Mouse (Mus musculus) kidney, postnatal 4 days (tissue): ENCODE measurements at regions not wholly inside any gene's neighbourhood (a gene's known extent, or its start where the extent isn't known, plus 50 kb on each side); places are given as distances from the start of the nearest gene placed in this dataset.

Experiments used
- DNase-seq, 2 experiments: peaks; one replicate each; pipeline ENCODE4 v3.0.0; 2021; ENCODE audit warnings: mixed read lengths in 2 of 2

DNA sequence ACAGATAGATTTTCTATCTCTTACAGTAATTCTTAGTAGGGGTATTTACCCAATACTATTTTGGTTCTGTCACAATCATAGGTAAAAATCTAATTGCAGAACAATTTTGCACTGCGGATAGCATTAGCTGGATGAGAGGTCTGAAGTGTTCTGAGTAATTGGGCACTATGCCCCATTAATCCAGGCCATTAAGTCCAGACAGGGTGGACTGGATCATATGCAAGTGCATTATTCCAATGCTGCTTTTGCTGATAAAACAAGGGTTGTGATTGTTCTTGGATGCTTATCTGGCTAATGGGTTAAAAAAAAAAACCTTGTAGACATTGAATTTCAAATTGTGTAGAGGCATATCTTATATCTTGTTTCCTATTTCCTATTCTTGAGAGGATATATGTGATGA, 1732.6 kb upstream of the Gm6569 start:
- DNase-seq, result no peak

DNA sequence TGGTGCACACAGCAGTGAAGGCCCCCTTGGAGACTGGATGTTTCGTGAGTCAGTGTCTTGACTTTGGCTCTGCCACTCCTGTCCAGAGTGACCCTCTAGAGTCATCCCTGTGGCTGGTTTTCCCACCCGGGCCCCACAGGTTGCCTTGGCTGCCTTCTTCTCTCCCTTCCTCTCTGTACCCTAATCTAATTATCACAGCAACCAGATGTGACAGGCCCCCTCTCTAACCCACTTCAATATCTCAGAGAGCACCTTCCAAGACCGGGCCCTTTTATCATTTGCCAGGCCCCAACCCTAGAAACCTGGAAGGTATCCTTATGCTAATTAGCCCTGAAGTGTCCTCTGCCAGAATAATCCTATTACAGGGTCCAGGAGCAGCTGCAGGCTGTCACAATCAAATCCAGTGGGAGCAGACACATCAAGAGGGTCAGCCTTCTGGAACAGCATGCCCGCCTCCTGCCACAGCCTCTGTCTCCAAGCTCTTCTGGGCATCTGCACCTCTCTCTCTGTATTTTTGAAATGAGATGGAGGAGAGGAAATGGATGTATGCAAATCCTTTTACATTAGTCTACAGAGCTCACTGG, 1728.4 kb upstream of the Gm6569 start:
- DNase-seq, result no peak

DNA sequence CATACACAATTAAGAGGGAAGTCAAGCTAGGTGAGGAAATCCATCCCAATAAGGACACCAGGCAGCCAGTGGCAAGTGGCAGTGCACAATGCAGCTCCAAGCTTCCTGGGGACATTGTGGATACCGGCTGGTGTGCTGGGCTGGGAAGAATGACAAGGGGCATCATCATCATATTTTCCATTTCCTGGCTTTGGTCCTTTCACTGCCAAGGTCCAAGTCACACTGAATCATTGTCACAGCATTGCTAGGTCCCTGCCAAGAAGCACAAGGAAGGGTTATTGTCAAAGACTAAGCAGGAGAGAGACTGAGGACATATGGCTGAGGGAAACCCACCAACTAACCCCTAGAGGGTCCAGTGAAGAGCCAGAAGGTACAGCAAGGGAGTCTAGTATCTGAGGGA, 1723.8 kb upstream of the Gm6569 start:
- DNase-seq, result no peak

DNA sequence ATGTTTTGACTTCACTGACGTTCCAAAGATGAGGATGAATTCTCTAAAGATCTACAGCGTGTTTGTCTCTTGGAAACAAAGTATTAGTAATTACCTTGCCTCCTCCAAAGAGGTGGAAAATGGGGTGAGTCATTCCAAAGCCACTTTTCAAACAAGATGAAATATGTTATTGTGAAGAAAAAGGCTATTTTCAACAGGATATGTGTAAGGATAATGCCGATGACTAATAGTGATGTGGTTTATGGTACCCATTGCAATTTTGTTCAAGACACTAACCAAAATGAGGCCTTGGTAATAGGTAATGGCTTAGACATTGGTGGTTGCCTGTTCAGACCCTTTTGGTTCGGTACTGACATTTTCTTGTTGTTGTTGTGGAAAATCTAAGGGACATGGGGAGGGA, 1717.6 kb upstream of the Gm6569 start:
- no peak for DNase-seq

DNA sequence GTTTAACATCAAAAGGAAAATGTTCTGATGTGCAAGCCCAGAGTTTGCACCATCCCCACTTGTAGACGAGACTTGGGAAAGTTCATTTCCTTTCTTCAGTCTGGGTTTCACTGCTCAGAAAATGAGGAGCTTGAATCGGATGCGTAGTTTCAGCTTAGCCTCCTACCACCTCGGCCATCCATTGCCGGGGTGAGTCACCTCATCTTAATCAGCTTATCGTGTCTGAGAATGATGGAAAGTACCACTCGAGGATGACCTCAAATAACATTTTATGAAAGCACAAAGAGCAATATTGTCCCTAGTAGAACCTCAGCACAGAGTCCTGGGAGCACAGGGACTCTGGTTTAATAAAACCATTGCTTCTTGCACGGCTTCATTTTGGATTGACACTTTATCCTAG, 1700.1 kb upstream of the Gm6569 start:
- no peak for DNase-seq

DNA sequence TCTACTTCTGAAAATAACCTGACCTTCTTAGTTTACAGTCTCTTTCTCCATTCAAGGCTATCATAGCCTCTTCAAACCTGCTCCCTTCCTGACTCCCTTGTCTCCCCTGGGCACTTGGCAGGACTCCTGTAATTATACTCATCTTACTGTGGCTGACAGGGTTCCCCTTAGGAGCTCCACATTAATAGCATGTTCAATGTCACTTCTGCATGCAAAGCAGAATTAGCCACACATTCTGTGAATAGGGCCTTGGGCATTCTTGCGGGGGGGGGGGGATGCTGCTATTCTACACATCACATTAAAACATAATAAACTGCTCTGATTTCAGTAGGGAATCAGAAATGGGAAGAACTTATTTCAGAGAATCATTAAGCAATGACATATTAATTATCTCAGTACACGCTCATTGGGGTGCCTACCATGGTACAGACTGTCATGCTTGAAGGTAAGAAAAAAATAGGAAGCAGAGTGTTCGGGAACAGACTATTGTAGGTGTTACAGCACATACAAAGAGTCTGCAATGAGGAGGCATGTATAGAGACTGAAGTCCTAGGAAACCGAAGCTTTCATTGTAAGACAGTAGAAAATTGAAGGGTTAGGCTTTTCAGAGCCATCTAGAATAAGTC, 1698.3 kb upstream of the Gm6569 start:
- no peak for DNase-seq

DNA sequence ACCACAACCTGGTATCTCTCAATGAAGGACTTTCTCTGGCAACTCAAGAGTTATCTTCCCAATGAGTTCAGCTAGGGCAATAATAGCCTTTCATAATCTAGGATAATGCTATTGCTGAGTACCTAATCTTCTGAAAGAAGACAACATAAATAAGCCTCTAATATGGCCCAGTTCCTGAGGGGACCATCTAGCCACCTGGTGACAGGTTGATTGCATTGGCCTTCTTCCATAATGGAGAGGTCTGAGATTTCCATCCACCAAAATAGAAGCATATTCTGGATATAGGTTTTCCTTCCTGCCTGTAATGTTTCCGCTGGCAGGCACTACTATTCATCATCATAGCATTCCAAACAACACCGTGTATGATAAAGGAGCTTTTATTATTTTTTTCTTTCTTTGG, 1694.2 kb upstream of the Gm6569 start:
- DNase-seq, result no peak

DNA sequence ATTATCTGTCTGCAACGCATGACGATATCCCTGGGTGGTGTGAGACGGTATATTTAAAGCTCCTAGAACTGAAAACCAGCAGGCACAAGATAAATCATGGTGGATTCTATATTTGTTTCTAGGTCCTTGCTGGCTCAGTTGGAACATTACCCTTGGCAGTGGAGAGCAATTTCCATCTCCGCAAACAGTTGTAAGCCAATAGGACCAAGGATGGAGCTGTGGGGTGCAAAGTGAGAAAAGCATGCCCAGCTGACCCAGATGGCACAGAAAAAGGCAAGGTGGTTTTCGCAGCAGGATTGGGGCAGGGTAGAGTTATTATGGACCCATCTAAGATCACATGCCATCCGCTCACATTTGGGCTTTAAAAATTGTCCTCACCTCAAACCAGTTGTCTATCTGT, 1683.8 kb upstream of the Gm6569 start:
- no peak for DNase-seq

DNA sequence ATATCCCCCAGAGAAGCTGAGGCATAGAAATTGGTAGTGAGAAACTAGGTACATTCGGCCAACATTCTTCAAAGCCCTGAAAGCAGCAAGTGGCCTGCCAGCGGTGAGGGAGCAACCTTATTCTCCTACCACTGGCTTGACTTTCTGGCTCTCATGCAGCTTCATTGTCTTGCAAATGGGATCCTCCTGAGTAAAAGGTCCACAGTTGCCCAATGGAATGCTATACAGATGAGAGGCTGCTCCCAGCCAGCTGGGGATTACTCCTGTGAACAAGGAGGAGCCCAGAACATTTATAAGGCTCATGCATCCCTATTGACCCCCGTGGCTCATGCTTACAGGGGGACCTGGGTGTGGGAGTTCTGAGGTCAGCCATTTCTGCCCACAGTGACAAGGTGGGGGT, 1675.9 kb upstream of the Gm6569 start:
- DNase-seq, result no peak

DNA sequence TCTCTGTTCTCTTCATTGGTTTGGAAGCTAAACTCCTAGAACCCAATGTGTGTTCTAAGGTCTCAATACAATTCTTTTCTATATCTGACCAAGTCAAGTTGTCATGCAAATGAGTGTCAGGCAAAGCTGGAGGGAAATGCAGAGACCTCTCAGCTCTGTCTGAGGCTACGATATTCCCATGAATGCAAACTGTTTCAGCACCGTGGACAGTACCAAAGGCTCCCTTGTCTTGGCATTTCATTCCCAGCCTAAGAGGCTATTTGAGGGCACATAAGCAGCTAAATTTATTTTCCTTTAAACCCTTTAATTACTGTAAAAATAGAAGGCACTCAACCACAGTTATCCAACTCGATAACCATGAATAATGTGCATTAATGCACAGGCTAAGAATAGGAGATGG, 1633.5 kb upstream of the Gm6569 start:
- DNase-seq, result peak; percentile 61 to 65

DNA sequence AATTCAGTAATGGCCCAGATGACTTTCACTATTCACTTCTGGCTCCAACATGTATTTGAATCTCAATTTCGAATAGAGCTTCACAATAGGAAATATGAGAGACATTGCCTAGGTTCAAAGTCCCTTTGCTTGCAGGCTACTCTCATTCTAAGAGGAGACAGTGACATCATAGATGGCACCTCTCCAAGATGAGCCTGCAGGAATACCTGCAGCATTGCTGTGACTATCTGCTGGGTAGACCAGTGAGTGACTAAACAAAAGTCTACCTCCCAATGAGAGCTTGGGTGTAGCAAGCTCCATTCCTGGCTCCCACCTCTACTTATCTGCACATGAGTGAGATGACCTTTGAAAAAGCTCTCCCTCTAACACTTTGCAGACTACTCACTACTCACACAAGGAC, 1632.6 kb upstream of the Gm6569 start:
- no peak for DNase-seq

DNA sequence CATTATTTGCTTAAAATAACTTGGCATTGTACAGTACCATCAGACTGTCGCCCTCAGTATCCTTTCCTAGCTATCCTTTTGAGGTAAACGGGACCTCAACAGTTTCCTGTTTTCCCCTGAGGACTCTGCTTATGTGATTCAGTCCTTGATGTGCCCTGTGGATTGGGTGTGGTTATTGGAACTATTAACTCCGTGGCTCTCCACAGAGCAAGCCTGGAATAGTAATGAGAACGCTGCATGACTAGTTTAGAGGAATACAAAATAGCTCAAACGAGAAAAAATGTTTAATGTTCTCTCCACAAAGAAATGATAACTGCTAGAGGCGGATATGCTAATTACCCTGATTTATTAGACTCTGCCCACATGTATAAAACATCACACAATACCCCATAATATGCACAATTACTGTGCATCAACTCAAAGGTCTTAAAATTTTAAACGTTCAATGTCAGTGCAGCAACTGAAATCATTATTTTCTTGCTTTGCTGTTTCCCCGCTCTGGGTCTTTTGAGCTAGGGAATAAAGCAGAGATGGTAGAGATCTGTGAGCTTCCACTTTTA, 1629.0 kb upstream of the Gm6569 start:
- DNase-seq, result no peak

DNA sequence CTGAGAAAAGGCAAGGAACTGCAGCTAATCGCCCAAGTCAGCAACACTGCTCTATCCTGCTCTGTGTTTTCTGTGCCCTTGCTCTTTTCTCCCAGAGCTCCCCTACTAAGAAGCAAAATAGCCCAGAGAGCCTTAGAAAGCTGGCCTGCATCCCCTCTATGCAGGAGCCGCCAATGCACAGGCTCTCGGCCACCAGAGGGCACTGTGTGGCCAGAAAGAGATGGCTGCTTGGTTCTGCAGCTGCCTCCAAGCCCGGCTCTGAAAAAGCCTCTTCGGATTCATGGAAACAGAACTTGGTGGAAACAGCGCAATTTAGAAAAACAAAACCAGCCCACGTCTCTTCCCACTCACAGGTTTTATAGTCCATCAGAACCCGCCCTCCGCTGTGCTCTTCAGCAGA, 1628.4 kb upstream of the Gm6569 start:
- peak; percentile 85 for DNase-seq

DNA sequence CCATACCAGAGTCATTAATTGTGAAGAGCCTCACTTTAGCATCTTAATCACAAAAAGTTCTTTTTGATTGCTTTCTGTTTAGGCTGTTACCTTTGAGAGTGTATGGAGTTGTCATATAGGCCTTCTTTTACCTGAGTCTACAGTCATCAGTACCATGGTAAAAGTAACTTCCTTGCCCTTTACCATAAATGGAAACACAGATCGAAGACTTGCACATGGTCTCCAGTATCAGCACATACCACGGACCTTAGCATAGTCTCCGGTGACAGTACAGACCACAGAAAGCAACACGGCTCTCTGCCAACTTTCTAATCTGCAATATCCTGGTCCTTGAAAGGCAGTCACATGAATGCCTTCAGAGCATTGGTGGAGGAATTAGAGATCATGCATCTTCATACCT, 1626.8 kb upstream of the Gm6569 start:
- DNase-seq, result no peak

DNA sequence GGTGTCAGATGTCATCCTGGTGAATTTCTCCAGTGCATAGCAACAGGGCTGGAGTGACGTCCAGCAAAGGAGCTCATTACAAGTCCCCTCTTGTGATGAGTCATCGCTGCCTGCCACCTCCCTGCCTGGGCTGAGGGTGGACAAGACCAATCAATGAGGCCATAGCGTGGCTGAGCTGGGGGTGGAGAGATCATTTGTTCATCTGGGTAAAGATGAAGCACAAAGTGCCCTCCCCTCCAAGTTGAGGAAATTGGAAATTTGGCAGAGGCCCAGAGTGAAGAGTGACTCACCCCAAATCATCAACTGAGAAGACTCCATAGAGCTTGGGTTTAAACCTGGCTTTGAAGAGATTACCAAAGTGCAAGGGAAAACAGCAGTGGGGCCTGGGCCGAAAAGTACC, 1626.3 kb upstream of the Gm6569 start:
- no peak for DNase-seq

DNA sequence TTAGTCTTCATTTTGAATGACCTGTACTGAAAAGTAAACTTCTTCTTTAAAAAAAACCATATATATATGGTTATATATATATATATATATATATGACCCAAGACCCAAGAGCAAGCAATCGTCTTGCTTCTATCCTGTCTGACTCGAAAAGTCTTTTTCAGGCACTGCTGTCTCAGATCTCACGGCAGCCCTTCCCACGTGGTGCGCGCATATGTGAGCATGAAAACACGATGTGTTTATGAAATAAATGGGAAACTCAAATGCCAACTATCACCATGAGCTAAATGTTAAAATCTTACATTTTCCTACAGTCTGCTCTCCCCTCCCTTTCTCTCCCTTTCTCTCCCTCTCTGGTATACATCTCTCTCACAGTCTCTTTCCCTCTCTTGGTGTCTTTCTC, 1625.4 kb upstream of the Gm6569 start:
- no peak for DNase-seq

DNA sequence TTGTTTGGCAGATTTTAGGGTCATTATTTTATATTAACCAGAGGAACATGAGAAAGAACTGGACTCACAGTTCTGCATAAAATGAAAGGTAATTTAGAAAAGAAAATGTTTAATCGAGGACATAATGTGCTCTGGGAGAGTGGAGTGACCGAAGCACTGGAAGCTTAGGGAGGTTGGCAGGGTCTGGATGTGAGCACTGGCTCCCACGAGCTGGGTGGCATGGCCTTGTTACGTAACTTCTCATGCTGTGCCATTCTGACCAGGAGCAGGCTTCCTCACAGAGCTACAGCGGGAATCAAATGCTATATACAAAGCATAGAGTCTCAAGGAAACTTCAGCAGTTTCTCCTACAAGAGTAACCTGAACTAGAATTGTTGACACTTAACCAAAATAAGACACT, 1616.6 kb upstream of the Gm6569 start:
- DNase-seq, result no peak

DNA sequence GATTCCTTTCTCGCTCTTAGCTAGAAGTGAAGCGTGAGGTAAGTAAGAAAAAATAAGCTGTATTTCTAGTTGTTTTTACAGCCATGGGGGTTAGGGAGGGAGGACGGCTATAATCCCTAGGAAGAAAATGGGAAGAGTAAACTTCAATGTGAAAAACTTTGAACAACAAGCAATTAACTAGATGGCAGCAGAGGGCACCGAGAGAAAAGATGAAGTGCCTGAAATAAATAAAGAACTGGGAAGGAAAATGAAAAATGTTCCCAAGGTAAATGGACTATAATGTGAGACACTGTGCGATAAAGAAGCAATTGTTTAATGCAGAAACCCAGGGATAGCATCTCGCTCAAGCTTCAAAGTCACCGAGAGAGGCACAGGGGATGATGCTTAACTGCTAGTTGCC, 1614.4 kb upstream of the Gm6569 start:
- no peak for DNase-seq

DNA sequence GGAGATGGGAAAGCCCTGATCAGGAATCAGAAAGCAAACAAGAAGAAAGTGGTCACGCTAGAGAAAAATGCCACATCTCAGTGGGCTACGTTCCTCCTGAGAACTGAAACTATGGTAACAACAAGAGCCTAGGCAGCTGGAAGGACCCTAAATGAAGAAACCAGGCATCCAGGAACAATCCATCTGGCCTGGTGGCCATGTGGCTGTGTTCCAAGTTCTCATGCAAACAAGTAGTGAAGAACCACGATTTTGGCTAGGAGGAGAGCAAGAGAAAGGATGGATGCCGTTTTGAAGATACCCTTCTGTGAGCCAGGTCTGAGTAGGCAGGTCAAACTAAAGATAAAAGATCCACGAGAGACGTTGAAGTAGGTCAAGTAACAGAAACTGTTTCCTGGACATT, 1613.6 kb upstream of the Gm6569 start:
- no peak for DNase-seq

DNA sequence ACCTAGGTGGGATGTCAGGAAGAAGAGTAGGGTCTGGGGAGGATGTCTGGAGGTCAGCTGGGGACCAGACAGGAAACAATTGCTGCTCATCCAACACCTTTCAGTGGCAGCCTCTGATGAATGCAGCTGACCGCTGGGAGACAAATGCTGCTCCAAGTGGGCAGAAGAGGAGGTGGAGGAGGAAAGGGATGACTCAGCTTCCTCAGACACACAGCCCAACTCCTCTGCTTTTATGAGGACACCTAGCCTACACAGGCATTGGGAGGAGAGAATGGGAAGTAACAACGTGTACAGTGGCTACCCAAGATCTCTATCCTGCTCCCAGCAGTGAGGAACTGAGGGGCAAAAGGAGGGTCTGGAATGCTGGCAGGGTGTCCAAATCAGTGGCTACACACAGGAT, 1602.0 kb upstream of the Gm6569 start:
- no peak for DNase-seq

DNA sequence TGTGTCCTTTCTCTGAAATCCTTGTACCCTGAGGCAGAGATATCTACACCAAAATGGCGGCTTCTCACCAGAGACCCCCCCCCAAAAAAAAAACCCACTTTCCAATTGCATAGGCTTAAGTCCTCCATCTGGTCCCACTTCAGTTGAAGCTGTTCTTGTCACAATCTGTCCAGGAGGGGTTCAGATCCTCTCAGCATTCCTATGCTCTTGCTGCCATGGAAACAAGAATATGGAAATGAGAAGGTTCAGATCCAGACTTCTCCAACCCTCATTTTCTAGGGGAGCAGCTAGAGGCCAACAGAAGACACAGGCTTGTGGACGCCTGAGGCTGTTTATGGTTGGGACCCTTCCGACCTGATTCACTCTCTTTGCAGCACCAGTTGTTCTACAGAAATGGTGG, 1569.7 kb upstream of the Gm6569 start:
- no peak for DNase-seq

DNA sequence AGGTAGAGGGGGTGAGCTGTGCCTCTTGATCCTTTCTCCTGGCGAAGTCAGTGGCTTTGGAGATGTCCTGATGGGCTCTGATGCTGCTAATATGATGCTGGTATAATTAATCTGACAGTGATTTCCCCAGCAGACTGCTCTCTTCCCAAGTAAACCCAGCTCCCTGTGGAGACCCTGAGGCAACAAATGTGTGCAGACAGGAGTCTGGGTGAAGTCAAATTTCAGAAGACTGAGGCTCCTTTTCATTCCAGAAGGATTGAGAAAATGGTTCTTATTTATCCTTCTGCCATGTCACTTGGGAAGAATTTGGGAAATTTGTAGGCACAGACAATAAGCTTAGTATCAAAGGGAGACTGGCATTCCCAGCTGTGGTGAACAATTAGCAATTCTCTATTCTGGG, 1550.5 kb upstream of the Gm6569 start:
- no peak for DNase-seq

DNA sequence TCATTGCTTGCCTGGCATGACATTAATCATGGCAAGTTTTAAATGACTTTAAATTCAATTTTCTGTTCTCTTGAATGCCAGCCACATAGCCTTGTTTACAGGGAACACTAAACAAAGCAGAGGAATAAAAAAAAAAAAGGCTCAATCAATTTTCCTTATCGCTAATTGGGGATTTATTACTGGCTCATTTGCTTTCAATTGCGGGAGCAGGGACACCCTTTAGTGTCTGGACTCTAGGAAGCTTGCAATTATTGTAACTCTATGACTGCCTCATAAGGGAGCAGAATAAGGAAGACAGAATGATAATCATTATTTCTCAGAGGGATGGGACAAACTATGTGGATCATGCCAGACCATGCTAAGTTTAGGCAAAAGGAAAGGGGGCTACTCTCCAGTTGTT, 1537.7 kb upstream of the Gm6569 start:
- DNase-seq, result no peak

DNA sequence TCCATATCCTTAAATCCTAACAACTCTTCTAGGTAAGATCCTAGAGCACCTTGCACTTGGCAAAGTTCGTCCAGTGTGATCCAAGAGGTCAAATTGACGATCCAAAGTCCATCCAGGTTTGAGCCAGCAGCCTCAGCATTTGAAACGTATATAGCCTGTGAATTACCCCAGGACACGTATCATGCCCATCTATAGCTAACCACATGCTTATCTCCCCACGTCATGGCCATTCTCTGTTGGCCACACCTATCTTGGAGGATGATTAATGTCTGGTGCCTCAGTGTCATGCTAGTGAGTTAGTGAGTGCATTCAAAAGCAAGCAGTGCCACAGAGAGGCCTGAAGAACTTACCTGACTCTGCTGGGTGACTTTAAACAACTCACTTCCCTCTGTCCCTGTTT, 1521.9 kb upstream of the Gm6569 start:
- no peak for DNase-seq

DNA sequence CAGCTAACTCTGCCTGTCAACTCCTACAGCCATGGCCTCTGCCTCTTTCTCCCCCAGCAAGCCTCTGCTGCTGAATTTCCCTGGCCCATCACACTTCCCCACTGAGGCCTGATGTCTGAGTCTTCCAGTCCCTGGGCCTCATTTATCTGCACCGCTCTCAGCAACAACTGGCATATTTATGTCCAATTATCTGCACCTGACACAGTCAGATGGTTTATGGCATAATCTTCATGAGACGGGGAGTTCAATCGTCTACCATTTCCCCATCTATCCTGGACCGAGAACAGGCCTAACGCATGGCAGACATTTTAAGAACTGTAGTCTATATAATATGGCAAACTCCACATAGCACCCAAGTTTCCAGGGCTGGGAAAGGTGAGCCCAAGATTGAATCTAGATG, 1512.8 kb upstream of the Gm6569 start:
- DNase-seq, result no peak
